Mouse (Mus musculus) spleen, postnatal 4 days (tissue): ENCODE data around the gene Onecut1.

Experiments
- DNase-seq, 2 experiments: peaks; one replicate each; pipeline ENCODE4 v3.0.0; 2022; ENCODE audit warnings: low spot score in 2 of 2

Gene Onecut1

DNA sequence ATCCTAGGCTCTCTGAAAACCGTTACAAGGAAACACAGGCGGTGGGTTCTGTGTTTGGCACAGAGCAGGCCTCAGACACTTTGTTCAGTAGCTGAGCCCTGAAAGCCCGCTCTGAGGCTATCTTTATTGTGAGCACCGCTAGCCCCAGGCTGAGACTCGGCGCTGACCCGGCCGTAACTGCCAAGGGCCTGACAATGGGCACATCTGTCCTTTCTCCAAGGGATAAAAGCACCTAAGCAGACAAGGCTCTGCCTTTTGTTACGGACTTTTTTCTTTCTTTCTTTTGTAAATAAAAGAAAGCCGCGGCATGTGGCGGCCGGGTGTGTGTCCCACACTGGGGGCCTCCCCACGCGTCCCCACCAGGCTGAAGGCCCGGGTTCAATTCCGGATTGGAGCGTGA is 1.3 kb upstream of the Onecut1 start:
- DNase-seq, result no peak

DNA sequence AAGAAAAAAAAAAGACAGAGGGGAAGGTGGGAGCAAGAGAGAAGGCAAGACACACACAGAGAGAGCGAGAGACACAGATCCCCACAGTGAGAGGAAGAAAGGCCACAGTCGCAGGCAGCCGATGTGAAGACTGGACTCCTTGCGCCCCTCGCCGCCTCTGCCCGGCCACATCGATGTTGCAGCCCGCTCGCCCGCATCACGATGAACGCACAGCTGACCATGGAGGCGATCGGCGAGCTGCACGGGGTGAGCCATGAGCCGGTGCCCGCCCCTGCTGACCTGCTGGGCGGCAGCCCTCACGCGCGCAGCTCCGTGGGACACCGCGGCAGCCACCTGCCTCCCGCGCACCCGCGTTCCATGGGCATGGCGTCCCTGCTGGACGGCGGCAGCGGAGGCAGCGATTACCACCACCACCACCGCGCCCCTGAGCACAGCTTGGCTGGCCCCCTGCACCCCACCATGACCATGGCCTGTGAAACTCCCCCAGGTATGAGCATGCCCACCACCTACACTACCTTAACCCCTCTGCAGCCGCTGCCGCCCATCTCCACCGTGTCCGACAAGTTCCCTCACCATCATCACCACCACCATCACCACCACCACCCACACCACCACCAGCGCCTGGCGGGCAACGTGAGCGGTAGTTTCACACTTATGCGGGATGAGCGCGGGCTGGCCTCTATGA is 517 bp downstream of the Onecut1 start:
- no peak for DNase-seq

DNA sequence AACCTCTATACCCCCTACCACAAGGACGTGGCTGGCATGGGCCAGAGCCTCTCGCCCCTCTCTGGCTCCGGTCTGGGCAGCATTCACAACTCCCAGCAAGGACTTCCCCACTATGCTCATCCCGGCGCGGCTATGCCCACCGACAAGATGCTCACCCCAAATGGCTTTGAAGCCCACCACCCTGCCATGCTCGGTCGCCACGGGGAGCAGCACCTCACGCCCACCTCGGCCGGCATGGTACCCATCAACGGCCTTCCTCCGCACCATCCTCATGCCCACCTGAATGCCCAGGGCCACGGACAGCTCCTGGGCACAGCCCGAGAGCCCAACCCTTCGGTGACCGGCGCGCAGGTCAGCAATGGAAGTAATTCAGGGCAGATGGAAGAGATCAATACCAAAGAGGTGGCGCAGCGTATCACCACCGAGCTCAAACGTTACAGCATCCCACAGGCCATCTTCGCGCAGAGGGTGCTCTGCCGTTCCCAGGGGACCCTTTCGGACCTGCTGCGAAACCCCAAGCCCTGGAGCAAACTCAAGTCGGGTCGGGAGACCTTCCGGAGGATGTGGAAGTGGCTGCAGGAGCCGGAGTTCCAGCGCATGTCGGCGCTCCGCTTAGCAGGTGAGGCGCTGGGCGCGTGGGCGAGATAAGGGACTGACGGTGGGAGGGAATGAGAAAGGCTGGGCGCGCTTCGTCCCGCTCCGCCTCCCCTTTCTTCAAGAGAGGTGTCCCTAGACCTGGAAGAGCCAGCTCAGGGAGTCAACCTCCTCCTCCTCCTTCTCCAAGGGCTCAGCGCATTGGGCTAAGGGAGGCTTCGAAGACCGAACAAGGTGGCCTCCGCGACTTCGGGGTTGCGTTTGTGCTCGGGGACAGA is 1.3 kb downstream of the Onecut1 start:
- DNase-seq, result no peak

DNA sequence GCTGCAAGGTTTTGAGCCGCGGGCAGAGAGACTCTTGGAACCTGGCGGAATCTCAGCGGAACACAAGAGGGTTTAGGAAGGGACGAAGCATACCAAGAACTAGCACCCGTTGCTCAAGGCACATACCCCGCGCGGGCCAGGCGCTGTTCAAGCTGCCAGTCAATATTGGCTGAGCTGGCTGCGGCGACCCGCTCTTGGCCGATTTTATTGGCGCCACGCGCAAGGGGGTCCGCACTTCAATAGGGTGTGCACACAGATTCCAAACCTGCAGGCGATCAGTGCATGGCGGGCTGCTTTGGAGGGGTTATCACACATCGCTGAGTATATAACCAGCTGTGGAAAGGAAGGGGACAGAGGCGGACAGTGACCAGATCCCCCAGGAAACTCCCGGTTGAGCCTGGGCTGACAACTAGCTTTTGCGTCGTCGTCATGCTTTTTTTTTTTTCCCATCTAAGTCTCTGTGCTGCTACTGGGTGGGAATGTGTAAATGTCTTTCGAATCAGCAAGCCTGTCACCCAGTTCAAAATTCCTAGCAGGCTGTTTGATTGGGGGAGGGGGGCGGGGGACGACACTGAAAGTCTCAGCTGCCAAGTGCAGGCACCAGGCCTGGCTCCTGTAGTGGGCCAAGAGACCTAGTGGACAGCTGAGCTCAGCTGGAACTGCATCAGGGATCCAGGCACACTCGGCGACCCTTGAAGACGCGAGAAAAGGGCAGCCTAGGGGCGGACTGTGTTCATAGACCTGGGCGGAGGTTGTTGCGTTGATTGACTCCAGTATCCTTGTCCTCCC is 2.1 kb downstream of the Onecut1 start:
- DNase-seq, result no peak

DNA sequence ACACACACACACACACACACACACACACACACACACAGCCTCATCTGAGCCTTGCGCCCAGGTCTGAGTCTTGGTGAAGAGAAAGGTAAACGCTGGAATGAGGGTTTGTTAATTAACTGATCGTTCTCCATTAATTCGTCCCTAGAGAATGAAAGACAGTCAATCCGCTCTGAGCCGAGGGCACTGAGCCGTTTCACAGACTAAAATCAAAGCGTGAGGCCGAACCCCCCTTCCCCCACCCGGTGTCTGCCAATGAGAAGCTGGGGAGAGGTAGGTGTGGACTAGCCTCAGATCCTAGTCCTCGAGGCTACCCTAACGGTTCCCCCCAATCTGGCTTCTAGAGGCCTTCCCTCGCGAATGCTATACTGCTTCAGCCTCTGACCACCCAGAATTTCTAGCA is 2.8 kb downstream of the Onecut1 start:
- DNase-seq, result no peak

DNA sequence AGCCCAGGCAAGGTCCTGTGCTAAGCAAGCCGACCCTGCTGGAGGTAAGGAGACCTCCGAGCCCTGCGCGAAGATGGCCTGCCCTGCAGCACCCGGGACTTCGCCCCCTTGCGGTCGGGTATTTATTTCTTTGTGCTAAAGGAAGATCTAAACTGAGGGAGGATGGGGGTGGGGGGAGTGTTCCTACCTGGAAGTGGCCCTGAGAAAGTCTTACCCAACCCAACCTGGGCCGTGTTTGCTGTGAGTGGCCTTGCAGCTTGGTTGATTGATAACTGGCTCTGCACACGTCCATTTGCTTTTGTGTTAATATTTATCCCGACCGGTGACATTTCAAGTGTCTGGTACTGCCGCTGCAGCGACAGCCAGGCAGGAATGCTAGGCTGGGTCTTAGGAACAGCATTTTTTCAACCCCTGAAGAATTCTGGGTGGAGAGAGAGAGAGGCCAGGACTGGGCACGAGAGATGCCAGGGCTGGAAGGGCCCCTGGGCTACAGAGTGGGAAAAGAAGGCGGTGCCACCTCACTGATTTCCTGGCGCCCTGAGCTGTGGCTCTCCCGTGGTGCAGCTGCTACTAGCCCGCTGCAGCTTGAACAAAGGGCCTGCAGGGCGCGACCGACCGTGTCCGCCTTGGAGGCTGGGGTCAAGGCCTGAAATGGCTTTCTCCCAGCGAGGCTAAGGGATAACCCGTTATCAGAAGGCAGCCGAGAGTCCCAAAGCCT is 5.0 kb downstream of the Onecut1 start:
- DNase-seq, result no peak

DNA sequence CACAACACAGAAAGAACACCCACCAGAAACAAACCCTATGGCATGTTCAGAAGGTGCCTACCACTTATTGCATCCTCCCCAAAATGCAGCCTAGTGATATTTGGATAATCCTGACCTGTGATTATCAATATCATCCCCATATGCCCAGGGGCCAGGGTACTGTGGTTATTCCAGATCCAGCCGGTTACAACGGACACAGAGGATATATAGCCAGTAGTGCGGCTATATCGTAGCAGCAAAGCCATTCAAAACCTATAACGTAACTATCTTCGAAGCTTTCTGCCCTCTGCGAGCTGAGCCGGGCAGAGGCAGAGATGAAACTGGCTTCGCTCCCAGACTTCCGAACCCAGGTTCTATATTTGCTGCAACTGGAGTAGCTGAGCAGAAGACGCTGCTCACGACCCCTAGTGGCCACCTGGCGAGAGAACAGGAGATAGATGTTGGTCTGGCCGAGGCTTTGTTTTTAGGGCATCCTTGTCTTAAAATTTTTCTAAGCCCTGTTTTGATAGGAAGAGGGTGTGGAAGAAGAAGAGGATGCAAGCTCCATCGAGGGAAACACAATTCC is 6.0 kb downstream of the Onecut1 start:
- no peak for DNase-seq

DNA sequence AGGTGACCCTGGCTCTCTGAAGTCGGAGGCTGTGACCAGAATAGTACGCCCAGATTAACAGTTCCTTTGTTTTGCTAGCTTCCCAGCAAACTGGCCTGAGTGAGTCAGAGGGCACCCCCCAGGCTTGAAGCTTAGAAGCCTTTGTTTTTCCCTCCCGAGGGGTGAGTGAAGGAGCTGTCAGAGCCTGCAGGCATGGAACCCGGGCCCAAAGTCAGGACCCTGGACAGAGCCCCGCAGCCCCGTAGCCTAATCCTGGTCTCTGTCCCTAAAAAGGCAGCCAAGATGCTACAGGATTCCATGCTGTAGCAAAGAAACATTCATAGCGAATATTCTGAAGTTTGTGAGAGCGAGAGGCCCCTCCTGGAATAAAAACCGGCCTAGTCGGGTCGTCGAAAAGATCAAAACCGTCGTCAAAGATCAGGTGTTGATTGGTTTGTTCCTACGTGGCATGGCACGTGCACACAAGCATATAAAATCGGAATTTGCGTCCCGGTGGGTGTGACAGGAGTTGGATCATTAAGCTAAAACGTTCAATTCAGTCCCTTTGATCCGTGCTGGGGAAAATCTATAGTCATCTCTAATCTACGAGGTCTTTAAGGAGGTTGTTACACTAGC is 6.7 kb downstream of the Onecut1 start:
- no peak for DNase-seq

DNA sequence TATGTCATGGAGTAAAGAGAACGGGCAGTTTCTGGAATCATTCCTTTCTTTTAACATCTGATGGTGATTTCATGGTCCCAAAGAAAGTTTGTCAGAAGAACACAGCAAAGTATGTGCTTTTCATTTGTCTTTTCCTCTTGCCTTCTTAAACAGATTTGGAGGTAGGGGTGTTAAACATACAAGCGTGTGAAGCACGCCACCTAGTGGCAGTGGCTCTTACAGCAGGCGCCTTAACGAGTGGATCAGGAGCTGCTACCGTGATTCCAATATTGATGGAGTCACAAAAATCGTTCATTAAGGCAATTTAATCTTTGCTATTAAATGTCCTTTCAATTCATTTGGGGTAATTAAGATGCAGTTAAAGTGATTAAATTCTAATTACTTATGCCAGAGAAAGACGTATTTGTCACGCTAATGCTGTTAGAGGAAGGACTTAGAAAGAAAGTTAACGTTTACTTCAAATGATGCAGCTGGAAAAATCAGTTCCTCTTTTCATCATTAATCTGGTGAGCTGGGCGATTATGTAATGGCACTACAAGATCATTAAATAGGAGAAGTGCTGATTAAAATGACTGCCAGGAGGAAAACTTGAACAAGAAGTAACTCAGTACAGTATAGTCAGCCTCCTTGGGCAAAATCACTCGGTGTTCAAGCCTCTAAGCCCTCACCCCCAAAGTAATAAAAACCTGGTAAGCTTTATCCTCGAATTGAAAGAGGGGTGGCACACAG is 9.4 kb downstream of the Onecut1 start:
- DNase-seq, result no peak

DNA sequence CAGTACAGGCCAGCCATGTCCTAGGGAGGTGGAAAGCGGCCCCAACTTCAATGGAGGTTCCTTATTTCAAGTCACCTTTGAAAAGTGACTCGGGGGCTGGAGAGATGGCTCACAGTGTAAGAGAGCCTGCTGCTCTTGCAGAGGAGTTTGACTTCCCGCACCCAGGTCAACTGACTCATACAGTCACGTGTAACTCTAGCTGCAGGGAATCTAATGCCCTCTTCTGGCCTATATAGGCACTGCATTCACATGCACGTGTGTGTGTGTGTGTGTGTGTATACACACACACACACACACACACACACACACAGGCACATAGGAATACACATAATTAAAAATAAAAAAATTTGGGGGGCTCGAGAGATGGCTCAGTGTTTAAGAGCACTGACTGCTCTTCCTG is 14.6 kb downstream of the Onecut1 start:
- DNase-seq, result no peak

DNA sequence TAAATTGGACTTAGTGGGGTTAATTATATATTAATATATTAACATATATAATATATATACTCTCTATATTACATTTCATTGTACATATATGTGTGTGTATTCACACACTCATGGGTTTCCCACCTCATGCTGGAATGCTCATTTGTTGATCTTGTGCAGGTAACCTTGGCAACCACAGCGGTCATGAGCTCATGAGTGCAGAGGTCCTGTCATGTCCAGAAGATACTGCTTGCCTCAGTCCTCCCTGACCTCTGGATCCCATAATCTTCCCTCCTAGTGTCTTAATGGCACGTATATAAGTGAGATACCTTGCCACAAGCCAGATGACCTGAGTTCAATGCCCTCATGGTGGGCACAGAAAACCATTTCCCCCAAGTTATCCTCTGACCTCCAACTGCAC is 16.0 kb downstream of the Onecut1 start:
- no peak for DNase-seq

DNA sequence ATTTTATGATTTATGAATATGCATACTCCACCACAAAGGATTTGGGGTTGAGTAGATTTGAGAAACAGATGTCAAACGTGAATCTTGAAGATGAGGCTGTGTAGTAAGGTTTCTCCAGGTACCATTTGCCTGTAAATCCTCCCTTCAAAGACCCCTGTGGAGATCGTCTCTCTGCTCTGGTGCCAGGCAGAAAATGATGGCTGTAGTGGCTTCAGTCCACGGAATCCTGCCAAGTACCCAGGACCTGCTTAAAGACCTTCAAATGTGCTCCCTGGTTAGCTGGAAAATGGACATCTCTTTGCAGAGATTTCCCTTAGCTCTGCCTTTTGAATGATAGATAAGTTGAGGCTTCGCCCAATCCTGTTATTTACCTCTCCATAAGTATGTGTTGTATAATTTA is 26.1 kb downstream of the Onecut1 start:
- no peak for DNase-seq

DNA sequence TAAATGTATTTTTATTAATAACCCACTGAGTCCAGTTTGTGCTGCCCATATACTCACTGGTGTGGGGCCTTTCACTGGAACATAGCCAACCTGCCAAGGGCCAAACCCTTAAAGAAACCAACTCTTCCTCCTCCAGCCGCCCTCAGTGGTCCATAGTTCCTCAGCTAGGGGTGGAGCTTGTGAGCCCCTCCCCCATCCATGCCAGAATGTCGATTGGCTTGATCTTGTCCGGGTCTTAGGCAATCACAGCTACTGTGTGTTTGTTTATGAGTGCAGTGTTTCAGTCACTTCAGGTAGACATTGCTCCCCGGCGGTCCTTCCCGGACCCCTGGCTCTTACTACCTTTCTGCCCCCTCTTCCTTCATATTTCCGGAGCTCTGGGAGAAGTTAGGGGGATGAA is 35.0 kb downstream of the Onecut1 start:
- DNase-seq, result no peak

DNA sequence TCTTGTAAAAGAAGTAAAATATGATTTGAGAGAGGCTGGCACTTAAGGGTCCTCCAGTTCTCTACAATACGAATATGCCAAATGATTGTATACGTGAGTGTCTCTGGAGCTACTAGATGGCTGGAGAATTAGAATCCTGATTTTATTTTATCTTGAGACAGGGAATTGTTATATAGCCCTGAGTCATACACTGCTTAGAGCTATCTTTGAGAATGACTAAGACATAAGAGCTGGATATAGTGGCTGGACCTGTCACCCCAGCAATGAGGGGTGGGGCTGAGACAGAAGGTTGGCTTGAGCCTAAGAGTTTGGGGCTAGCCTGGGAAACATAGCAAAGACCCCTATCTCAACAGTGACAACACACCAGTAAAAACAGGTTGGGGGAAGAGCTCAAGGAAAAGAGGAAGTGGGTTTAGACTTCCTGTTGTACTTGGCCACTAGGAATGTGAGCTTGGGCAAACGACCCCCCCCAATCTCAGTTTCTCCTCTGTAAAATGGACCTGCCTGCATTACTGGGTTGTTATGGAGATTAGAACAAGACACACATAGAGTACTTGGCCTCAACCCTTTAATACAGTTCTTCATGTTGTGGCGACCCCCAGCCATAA is 35.8 kb downstream of the Onecut1 start:
- no peak for DNase-seq

DNA sequence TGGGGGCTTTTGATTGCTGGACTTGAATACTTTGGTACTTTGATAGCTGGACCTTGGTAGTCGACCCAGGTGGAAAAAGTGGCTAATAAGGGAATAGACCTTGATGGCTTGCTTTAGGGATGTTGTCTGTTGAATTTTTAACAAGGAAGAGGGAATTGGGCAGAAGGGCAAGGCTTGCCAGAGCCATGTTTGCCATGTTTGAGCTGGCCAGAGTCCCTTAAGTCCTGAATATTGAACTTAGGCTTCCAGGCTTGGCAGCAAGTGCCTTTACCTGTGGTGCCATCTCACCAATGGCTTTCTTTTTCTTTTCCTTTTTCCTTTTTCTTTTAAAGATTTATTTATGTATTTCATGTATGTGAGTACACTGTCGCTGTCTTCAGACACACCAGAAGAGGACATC is 38.4 kb downstream of the Onecut1 start:
- DNase-seq, result no peak

DNA sequence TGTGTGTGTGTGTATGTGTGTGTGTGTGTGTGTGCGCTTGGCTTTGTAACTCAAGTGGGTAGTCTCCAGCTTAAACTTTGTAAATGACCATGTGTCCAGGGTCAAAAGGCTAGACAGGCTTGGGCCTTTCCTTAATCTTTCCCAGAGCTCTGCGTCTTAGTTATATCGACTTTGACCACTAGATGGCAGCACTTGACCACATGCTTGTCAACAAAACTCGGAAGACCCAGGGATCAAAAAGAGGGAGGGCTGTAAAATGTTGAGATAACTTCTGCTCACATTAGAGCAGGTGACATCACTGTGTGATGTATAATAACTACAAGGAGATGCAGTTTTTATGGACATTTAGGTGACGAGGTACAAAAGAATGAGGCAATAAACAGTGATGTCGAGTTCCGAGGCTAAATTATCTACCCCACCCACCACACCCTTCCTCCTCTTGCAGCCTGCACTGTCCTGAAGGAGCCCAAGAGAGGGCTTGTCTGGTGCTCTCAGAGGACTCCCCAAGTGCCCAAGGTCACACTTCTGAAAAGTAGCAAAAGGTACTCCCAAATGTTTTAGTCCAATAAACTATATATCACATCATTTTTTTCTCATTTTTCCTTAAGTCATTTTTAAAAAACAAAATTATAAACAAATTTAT is 43.3 kb downstream of the Onecut1 start:
- DNase-seq, result peak; percentile 45 to 81

DNA sequence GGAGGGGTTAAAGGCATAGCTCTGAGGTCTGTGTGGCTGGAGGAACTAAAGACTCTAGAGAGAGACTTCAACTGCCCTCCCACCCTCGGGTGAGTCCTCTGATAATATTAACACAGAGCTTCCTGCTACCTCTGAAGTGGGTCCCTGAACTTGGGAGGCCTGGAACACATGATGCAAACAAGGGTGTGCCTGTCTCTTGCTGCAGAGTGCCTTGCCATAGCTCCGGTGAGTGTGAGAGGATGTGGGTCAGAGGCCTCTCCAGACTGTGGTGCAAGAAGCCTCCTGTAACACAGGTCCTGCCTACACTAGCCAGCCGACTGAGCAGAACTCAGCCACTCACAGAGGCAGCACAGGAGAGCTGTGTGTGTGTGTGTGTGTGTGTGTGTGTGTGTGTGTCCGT is 45.2 kb downstream of the Onecut1 start:
- peak; percentile 23 to 65 for DNase-seq

DNA sequence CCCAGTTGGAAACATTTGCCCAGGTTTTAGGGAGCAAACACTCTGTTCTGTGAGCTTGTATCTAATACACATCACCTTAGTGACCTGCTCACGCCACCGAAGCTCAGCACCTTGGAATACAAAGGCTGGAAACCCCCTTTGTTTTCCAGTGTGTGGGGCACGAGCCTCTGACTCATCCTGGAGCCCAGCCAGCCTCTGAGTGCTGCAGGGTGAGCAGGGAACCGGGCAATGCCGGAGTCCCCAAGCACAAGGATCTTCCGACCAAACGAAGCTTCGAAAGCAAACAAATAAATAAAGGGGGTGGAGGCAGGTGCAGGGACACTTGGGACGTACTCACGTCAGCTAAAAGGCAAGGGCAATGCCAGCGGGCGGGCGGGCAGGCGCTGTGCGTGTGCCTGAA is 47.5 kb downstream of the Onecut1 start:
- no peak for DNase-seq

DNA sequence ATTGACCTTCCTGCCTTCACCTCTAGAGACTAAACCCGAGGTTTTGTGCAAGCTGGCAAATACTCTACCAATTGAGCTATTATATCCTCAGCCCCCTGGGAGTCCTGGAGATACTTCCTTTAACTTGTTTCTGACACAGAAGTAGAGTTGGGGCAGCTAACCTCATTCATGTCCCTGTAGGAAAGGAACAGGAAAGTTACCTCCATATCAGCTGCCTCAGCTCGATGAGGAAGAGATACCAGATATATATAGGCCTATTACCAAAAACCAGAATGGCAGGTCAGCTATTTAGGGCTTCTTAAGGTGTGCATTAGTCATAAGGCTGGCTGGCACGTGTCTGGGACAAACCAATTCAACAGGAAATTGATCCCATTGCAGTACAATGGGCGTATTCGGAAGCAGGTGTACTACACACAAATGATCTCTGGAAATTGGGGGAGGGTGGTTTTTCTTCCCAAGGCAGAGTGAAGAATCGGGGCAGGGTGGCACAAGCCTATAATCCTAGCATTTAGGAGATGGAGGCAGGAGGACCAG is 48.6 kb downstream of the Onecut1 start:
- DNase-seq, result no peak
